Mouse (Mus musculus) thymus, postnatal 0 days (tissue): ENCODE results near the gene Tnpo3. TPM values are rescaled to one million over a fixed set of nuclear protein-coding genes. Genes with fewer than 3 reads are reported as not detected.
A peak's percentile ranks its signal among the peaks of the same experiment; 100 is the strongest.

Experiments
- DNase-seq: peaks from one replicate; pipeline ENCODE4 v3.0.0-alpha.2; 2015; ENCODE audit warnings: low spot score
- polyA plus RNA-seq: library from polyadenylated mRNA; unstranded; fragments of >200 nt; fragmentation: Nextera tagmentation; extraction: Ambion mirVana; gene quantifications from 2 replicates; pipeline ENCODE4 v1.2.1, GENCODE M21; 2015

Gene Tnpo3
- polyA plus RNA-seq, 1 experiment from 2014 or later: 68.8 TPM

DNA sequence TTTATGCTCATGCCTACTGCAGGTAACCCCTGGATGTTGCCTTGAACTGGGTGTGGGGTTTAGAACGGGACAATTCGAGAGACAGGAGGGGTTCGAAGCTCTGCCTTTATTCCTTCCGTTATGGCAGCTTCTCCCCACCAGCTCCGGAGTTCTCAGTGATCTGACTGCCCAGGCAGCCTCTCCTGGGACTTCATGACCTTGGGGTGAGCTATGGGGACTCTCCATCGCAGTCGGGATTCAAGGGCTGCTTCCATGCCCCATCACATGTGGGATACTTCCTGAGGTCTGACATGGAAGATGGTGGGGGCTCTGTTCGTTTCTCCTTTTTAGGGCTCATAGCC, 81.6 kb downstream of the Tnpo3 start:
- no peak for DNase-seq

DNA sequence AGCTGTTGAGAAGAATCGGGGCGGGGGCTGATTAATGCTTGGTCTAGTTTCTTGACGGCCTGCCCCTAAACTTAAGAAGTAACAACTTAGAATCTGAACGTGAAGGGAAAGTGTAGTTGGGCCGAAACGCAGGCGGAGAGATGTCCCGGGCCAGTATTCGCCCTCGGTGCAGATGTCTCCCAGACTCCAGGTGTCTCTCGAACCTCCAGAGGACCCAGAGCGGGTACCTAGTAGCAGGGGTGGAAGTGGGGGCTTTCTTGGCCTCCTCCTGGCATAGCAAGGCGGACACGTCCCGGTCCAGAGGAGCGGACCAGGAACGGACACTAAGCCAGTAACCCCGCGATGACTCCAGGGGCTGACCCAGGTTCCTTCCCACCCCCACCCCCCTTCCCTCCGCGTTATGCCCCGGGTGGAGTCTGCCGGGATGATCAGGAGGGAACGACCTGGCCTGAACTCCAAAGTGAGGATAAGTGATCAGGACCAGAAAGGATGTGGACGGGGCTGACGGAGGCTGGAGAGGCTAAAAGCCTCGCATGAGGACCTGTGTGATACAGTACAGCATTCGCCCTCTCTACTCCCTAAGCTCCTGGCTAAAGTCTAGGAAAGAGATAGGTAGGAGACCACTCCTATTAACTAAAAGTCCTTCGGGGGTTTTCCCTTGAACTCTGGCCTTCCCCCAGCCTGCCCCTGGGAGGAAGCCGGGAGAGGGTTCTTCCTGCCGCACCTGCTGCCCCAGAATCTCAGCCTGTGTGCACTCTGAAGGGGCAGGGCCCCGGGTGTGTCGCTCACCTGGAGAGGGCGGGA, 82.1 kb downstream of the Tnpo3 start:
- no peak for DNase-seq

DNA sequence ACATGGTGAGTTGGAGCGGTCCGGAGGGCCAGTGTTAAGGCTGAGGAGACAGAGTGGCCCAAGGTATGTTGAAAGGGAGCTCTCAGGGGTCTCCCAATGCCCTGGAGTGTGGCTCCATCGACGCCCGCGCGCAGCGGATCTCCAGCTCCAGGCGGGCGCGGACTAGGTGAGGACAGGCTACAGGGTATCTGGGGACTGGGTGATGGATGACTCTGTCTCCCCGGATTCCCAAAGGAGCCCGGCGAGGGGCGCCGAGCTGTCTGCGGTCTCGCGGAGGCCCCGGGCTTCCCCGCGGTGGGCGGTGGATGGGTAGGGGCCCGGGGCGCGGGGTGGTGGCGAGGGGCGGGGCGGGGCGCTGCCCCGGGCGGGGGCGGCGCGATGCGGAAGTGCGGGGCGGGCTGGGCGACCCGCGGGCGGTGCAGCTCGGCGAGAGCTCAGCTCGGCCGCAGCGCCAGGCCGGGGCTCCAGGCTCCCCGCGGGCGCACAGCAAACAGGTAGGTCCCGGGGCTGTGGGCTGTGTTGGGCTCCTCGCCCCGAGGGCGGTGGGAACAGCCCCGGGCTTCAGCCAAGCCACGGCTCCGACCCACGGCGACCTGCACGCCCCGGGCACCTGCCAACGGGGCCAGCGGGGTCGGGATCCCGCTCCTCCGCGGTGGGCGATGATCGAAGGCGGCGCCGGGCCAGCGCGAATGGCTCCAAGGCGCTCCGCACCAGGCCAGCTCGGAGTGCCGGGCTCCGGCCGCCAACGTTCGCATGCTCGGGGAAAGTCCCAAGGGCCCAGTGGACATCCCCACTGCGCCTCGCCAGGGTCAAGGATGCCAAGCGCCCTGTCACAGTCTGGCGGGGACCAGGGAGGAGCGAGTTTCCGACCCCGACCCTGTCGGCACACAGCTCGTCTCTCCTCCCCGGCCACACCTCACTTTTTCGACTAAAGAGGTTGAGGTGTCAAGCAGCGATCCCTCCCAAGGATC, 83.1 kb downstream of the Tnpo3 start, which contains the start of gene Irf5:
Gene Irf5, plus strand, starts transcription at position 345 of the 971 bp plus-strand sequence.
- peak; percentile 57 for DNase-seq

DNA sequence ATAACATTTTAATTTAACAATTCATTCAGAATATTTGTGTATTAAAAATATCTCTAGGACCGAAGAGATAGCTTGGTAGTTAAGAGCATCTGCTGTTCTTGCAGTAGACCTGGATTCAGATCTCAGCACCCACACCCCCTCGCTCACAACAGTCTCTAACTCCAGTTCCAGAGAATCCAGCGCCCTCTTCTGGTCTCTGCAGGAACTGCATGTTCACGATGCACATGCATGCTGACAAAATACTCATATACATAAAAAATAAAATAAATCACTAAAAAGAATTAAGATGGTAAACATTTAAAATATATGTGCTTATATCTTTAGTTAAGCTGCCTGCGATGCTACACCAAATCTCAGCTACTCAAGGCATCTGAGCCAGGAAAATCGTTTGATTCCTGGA, 84.4 kb downstream of the Tnpo3 start:
- DNase-seq: no peak

DNA sequence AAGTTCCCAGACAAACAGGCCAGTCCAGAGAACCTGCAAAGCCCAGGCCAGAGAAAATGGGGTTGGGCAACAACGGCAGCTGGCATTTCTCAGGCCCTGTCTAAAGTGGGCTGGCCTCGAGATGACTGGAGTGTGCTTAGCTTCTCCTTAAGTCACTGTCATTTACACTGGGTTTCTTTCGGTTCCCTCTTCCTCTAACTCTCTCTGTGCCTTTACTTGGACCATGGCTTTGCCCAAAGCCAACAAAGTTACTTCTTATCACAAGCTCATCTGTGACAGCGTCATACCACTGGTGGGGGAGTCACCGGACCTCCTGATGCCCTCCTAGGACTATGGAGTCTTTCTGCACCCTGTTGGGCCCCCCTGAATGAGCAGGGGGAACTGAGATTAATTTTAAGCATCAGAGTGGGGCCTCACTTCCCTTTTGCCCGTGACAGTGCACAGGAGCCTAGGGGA, 85.6 kb downstream of the Tnpo3 start:
- DNase-seq: no peak

DNA sequence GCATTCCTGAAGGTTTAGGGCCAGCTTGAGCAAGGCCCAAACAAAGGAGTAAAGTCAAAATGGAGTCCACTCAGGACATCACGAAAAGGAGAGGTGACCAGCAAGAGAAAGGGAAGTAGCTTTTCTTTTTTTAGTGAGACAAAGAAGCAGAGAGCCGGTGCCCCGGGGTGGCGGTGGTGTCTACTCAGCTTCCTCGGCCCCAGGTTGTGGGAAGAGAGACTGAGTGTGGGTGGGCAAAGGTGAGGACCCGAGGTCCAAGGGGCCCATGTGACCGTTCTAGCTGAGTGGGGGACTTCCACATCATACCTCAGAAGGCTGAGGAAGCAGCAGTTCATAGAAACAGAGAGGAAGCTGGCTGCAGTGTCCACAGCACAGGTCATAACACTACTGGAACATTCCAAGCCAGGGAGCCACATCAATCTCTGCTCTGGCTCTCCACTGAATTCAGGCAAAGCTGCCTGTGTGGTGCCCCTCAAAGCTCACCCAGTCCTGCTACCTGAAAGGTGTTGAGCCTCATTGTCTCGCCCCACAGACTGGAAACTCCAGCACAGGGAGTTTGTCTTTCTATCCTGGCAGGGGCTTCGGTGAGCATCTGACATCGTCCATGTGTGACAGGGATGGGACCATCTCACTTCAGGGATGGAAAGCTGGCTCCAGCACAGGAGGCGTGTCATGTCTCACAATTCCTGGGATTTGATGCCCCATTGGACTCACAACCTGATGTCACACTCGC, 86.2 kb downstream of the Tnpo3 start:
- DNase-seq: no peak

DNA sequence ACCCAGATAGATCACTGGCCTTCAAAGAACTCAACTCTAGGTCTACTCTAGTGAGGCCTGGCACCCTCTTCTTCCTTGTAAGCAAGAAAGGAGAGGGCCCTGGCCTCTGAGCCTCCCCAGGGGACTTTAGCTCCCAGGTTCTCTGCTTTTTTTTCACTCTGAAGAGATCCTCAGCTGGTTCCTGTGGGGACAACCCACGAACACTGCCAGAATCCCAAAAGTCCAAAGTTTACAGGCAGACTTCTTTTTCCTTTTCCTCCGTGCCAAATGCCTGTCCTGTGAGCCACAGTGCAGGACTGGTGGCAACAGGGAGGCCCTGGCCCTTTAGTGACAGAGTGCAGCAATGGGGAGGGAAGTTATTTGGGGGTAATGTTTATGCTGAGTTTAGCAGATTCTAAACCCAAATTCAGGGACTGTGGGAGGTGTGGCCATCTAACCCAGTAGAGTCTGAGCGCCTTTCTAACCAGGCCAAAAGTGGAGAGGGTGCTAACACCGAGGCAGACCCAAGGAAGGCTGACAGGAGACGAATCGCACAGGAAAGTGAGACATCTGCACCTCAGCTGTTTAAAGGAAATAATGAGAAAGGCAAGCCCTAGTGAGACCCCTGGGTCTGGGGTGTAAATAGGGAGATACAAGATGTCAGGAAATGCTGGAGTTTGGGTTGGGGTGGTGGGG, 86.9 kb downstream of the Tnpo3 start:
- no peak for DNase-seq

DNA sequence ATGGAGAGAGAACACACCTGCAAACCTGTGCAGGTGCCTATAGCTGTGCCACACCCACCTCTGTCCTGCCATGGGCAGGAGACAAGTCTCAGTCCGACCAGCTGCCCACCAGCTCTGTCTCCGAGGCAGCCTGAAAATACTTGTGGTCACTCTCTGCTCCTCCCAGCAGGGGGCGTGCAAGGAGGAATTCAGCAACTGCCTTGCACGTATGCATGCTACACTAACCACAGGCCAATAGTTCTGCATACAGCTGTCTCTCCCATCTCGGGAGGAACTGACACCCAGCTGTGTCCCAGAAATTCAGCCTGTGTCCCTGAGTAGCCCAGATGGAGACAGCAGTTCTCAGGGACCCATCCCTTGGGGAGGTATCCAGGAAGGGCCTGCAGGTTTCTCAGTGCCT, 92.5 kb downstream of the Tnpo3 start:
- DNase-seq: peak; percentile 70

DNA sequence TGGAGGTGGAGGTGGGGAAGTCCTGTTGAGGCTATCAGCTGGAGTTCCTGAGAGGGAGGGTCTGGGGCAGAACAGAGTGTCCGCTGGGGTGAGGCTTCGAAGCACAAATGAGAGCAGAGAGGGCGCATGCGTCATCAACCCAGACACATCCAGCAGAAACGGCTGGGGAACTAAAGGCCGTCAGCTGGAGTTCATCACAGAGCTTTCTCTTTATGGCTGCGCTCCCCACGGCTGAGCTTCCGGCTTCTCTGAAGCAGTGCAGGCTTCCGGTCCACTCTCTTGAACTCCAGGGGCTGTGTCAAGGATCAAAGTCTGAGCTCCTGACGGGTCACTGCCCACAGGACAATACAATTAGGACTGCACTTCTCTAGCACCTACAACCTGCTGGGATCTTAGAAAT, 96.4 kb downstream of the Tnpo3 start:
- peak; percentile 76 for DNase-seq

DNA sequence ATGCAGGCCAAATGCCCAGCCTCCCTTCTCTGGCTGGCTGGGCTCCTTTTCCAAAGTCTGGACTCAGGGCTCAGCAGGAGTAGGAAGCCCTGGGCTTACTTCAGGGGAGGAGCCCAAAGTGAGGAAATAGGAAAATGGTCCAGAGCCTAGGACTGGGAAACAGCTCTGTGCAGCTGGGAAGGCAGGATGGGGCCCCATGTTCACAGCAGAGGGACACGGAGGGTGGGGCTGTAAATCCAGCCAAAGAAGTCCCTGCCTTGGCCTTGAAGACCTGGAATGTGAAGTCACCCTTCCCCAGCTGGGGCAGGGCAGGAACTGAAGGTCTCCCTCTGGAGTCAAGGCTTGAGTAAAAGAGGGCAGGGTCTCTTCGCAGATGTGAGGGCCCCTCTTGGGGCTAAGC, 100.6 kb downstream of the Tnpo3 start:
- no peak for DNase-seq

DNA sequence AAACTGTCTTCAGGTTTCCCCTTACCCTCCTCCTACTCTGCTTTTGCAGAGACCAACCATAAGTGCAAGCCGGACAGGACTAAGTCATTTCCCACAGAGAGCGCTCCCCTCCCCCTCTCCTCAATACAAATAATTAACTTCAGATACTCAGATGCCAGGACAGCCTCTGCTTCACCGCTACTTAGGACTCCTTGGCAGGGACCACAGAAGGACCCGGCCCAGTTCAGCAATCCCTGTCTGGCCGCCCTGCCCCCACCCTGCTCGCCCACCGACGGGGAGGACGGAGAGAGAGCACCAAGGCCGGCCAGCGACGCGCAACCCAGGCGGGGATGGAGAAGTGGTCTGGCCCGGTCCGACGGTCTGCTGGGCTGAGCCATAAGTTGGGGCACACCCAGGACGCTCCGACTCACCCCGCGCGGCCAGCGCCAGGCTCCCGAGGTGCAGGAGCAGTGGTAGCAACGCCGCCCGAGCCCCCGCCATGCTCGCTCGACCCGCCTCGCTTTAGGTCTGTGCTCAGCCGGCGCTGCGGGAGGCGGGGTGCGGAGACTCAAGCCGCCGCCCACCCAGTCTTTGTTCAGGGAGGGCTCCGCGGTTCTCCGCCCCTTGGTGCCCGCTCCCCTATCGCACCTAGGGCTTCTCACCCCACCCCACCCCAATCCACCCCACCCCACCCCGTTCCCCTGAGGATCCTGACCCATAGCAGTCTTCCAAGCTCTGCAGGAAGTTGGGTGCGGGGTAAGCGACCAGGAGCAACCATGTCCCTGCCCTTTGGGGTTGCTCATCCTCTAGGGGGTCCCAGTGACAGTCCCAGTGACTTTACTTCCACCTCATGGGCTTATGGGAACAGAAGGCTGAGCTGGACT, 102.0 kb downstream of the Tnpo3 start, which contains the start of gene Kcp:
Gene Kcp, minus strand, starts transcription at position 506 of the 863 bp plus-strand sequence.
- no peak for DNase-seq

DNA sequence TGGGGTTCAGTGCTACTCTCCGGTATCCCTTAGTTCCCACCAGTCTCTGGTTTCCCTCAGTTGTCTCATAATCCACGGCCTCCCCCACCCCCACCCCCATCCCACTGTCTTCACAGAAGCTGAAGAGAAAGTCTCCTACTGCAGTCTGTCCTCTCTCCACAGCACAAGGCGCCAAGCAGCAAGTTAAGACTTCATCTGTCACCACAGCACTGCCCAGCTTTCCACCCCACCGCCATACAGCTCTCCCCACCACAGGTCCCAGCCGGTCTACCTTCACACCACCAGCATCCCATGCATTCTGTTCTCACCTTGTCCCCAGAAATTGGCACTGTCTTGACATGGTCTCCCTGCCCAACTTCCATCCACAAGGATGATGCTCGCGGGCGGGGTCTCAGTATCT, 102.9 kb downstream of the Tnpo3 start:
- DNase-seq: no peak

DNA sequence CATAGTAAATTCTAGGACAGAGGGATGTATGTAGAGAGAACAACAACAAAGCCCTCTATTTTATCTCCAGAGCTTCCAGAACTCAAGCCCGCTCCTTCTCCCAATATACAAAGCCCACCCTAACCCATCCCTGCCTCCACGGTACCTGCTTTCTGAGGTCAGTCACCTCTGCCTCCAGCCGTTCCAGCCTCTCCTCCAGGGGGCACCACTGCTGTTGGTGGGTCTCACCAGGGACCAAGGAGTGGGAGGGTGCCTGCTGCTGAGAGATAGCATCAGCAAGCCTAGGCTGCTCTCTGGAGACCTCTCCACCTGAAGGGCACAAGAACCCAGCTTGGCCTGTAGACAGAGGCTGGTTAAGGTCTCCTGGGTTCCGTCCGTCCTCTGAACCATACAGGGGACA, 104.2 kb downstream of the Tnpo3 start:
- no peak for DNase-seq

DNA sequence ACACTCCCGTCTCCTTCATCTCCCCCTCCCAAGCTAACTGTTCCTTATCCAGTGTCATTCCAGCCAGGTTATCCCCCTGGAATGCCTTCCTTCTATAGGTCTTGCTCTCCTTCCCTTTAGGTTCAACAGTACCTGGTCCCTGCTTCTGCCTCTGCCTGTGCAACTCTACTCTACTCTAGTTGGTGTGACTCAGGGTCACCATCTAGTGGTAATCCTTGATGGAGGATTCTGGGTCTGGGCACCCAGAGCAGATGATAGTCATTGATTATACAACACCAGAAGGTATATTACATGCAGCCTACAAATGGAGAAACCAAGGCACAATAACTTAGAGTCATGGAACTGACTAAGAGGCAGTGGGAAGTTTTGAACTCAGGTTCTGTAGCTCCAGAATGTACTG, 108.1 kb downstream of the Tnpo3 start:
- no peak for DNase-seq

DNA sequence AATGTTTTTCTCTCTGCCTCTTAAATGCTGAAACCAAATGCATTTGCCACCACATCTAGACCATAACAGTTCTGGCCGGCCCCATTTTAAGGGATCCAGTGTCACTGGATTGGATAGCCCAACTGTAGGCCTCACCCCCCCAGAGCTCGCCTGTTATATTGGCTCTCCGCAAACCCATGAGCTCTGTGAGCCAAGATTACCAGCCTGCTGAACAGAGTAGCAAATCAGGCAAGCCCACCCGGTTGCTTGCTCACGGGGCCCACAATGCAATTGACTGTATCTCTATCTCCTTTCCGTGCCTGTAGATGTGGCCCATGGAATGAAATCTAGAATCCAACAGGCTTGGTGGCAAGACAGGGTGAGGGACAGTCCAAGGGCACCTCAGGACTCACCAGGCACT, 108.9 kb downstream of the Tnpo3 start:
- no peak for DNase-seq

DNA sequence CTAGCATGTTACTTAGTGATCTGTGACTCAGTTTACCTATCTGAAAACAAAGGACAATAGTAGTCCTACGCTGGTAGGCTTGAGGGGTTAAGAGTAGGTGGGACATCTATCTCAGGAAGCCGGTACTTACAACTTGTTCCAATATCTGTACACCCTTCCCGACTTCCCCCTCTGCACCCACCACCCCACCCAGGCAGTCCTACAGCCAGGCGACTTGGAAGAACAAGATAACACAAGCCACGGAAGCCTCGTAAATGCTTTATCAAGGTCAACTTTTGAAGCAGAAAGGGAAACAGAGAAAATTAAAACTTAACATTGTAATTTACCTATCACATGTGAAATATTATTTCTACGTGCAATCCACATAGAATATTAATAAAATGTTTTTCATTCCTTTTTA, 109.5 kb downstream of the Tnpo3 start:
- no peak for DNase-seq

DNA sequence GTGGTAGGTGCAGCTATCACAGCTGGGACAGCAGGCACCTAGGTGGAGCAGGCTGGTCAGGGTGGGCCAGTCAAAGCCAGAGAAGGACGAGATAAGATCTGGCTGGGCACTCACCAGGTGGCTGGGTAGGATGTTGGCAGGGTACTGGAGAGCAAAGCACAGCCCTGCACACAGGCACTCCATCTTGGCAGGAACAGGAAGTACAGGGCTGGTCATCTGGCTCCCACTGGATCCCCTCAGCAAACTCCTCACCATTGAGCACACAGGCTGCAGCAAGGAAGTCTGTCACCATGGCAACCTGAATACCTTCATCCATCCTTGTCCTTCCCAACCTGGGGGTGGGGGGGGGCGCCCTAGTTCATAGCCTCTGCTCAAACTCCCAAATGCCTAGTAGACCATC, 111.9 kb downstream of the Tnpo3 start:
- DNase-seq: no peak

DNA sequence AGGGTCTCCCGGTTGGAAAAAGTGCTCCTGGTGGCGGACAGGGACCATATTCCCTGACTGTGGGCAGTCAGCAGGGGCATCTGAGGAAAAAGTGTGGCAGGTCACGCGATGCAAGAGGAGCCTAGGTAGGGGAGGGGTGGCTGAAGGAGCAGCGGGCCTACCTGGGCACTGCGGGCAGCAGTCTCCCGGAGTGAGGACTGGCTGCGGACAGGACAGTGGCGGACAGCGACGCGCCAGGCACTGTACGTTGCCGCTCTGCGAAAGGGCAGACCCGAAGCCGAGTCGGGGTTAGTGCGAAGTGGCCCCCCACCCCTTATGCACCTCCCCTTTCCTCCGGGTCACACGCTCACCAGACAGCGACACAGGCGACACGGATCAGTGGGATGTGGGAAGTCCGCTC, 113.4 kb downstream of the Tnpo3 start:
- no peak for DNase-seq

DNA sequence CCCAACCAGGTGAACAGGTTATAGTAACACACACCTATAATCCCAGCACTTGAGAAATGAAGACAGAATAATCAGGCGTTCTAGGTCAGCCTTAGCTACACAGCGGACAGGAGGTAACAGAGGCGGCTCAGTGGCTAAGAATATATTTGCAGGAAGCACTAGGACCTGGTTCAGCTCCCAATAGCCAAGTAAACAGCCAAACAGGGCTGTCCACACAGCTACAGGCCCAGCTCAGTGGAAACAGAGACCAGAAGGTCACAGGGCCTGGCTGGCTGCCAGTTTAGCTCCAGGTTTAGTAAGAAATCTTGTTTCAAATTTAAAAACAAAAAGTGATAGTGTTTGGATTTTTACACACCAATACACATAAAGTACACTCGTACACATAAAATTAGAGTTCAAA, 115.6 kb downstream of the Tnpo3 start:
- no peak for DNase-seq
